Mouse (Mus musculus): ENCODE measurements around the gene Hpgds.

Hpgds gene

DNA sequence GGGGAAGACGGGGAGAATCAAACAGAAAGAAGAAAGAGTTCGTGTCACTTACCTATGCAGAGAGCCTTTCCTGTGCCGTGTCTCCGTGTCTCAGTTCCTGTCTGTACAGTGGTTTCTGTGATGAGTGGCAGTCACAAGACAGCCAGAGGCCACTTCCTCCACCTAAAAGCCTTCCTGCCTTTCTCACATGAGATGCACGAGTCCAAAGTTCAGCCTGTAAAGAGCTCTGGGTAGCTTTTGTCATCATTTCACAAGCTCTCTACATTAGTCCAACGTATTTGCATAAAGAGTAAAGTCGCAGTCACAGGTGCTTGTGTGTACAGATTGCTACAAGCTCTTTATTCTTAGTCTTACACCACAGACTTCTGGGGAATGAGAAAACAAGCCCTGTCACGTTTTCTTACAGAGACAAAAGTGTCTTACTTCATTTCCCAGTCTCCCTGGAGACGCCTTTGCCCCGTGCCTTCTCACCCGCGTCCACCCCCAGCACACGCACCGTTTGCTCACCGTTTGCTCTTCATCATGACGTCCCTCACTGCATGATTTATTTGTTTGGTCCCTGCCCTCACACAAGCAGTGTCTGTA lies at the start of gene Hpgds:
Gene Hpgds, minus strand, starts transcription at position 288 of the 585 bp plus-strand sequence.
- peak; percentile 58 to 63 for DNase-seq (ENCODE audit: low read depth in 1 of 2, low spot score in 2 of 2)

DNA sequence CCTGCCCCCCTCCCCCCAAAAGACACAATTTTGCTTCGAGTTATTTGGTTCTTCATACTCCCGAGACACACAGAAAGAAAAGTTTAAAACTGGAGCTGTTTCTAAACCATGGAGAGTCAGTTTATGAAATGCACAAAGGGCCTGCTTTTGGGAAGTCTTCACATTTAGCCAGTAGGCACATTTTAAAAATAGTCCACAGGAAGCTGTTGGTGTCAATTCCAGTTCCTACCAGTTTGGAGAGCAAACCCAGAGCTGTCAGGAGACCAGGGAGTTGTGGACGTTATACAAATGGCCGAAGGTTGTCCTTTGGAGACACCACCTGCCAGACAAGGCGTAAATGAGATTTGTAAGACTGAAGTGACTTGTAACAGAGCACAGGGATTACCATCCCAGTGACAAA lies 20.3 kb upstream of the Hpgds start:
- DNase-seq (ENCODE audit: low read depth in 1 of 2, low spot score in 2 of 2) = no peak

DNA sequence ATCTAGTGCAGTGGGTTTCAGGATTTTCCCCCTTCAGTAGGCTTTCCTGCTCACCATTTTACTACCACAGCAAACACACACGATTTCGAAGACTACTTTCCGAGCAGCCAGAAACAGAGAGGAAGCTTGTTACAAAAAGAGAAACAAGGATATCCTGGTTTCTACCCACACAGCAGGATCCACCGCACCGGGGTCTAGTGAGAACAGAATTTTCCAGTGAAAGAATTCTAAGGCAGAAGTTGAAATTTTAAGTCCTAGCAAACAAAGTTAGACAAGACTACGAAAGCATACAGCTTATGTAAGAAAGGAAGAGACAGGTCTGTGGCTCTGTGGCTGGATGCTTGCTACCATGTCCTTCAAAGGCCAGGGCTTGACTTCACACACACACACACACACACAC lies 19.4 kb upstream of the Hpgds start:
- no peak for DNase-seq (ENCODE audit: low read depth in 1 of 2, low spot score in 2 of 2)

DNA sequence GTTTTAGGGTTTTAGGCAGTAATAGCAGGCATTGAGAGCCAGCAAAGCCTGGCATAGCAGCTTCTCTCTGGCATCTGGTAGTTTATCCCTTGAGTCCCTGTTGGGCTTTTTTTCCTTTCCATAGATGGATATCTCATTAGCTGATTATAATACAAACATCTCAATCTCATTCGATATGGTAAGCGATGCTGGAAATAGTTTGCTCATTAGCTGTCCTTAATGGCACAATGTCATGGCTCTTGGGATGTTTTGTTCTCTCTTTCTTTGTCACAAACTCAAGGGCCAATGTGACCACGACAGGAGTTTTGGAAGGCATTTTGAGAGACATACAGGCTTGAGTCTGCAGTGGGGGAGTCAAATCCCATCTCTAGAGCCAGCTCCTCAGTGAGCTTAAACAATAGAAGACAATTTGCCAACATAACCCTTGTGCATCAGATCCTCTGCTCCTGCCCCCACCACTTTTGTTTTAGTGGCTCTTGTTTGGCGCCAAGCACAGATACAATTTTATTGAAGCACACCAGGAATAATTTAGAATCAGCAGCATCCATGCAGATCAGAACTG lies 14.8 kb upstream of the Hpgds start:
- DNase-seq (ENCODE audit: low read depth in 1 of 2, low spot score in 2 of 2) = no peak

DNA sequence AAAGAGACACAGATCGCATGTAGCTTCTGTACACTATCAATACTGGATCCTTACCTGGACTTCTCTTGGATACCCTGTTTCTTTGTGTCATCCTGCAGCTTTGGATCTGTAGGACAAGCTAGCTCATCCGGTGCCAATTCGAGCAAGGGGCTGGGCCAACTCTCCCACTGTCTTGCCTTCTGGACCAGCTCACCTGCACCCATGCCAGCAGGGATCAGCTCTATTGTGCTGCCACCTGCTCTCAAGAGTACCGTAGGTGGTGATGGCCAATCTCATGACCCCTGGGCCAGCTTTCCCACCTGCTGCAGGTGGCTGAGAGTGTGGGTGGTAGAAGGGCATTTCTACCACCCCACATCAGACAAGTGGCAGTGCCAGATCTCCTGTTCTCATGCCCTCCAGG lies 12.3 kb upstream of the Hpgds start:
- no peak for DNase-seq (ENCODE audit: low read depth in 1 of 2, low spot score in 2 of 2)

DNA sequence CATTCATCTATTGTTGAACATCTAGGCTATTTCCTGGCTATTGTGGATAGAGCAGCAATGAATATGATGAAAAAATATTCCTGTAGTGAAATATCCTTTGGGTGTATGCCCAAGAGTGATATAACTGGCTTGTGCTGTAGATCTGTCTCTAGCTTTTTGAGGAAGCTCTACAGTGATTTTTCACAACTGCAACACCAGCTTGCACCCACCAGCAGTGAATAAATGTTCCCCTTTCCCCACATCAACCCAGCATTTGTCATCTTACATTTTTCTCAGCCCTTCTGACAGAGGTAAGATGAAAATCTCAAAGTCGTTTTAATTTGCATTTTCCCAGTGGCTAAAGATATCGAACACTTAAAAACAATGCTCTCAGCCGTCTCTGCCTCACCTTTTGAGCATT lies 8.9 kb upstream of the Hpgds start:
- no peak for DNase-seq (ENCODE audit: low read depth in 1 of 2, low spot score in 2 of 2)

DNA sequence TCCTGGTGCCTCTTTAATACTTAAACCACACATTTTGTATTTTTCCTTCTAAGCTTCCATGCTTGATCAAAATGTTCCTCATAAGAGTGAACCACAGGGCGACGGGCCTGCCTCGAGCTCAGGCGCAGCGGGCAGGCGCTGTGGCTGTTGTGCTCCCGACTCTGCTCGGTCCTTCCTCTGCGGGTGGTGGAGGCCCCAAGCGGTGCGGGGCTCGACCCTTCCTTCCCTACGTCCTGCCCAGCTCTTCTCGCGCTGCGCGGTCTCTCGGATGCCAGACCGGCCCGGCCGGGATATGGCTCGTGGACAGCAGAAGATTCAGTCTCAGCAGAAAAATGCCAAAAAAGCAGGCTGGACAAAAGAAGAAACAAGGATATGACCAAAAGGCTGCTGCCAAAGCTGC lies 6.0 kb upstream of the Hpgds start:
- DNase-seq (ENCODE audit: low read depth in 1 of 2, low spot score in 2 of 2) = no peak

DNA sequence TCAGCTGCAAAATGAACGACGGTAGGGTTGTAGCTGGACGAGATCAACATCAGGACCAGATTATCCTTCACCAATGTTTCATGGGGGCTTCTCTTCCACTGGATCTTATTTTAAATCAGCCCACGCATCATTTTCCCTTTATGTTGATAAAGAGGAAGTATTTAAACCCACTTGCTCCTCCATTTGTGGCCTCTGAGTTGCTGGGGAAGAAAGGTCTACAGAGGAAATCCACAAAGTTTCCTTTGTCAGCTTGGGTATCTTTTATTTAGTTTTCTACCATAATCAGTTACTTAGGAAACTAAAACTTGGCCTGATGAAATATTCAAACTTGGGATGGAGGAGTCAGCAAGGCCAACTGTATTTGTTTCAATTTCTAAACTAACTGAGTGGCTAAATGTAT lies 1.7 kb upstream of the Hpgds start:
- no peak for DNase-seq (ENCODE audit: low read depth in 1 of 2, low spot score in 2 of 2)

DNA sequence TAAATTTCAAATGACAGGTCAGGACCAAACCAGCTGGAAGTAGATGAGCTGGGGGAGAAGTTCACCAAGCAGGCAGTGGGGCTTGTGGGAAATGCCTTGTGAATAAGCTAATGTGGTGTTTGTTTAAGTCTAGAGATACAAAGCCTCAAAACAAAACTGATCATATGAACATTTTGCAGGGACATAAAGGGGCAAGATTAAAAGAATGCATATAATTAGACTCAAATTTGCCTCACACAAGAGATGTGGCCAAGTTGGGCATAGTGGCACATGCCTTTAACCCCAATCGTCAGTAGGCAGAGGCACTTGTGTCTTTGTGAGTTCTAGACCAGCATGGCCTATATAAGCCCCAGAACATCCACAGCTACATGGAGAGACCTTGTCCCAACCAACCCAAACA lies 2.4 kb downstream of the Hpgds start:
- no peak for DNase-seq (ENCODE audit: low read depth in 1 of 2, low spot score in 2 of 2)

DNA sequence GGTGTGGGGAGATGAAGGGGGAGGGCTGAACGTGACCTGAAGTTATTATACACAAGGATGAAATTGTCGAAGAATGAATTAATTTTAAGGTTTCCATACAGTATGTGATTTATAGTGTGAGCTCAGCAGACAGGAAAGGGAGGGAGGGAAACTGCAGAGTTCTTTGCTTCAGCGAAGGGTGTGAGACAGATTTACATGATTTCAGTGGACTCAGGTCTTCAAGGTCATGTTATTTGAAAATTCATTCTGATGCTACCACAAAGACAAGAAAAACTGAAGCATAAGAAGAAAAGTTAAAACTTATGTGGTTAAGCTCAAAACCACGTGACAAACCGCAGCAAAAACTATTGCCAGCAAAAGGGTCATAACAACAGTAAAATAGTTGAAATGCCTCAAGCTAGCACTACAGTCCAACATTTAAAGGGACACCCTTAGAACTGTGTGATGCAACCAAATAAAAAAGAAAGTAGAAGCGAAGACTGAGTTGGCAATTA lies 3.9 kb downstream of the Hpgds start:
- no peak for DNase-seq (ENCODE audit: low read depth in 1 of 2, low spot score in 2 of 2)

DNA sequence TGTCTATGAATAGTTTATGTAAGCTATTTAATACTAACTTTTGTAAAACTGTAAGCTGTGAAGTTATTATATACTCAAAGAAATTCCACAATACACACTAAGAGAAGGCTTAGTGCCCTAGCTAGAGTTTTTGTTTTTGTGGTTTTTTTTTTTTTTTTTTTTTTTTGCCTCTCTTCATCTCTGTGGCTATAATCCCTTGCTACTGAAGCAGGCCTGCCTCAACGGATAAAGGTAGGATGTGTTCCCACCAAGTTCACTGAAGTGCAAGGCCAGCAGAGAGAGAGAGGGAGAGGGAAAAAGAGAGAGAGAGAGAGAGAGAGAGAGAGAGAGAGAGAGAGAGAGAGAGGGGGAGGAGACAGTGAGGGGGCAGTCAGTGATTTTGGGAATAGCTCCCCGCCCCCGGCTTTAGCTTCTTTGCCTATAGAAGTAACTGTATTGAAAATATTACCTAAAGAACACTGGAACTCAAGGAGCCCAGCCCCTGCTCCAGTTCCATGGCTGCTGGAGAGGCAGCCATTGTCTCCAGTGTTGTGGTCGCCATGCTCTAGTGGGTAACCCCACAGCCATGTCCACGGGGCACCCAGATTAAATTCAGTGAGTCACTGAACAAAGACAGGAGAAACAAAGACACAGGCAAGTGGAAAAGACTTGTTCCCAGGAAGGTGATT lies 4.5 kb downstream of the Hpgds start:
- no peak for DNase-seq (ENCODE audit: low read depth in 1 of 2, low spot score in 2 of 2)

DNA sequence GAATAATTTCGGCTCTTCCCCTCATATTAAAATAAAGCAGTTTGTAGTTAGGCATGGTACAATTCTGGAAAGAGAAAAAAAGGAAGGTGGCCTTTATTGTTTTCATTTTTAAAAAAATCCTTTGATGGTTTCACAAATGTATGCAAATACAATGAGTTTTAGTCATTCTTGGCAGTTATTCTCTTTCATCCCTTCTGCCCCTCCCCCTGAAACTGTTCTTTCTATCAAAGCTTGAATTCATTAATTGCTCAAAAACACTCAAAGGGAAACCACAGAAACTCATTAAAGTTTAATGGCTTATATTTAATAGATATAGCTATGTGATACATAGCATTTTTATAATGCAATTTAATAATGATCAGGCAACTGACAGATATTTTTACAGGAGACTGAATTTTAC lies 6.5 kb downstream of the Hpgds start:
- no peak for DNase-seq (ENCODE audit: low read depth in 1 of 2, low spot score in 2 of 2)

DNA sequence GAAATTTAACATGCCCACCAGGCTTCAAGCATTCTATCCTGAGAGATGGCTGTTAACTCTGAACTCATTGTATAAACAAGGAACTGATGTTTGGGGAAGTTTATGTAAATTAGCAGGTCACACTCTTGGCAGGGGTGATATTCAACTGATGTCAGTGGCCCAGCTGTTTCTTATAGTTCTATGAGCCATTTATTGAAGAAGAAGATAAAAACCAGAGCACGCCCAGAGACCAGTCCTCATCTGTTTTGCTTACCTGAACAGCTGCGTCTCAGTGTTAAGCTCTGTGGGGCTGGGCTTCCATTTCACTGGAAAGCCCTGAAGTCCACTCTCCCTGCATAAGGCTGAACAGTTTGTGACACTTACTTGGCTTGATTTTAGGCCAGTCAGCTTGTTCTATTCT lies 6.9 kb downstream of the Hpgds start:
- DNase-seq (ENCODE audit: low read depth in 1 of 2, low spot score in 2 of 2) = no peak

DNA sequence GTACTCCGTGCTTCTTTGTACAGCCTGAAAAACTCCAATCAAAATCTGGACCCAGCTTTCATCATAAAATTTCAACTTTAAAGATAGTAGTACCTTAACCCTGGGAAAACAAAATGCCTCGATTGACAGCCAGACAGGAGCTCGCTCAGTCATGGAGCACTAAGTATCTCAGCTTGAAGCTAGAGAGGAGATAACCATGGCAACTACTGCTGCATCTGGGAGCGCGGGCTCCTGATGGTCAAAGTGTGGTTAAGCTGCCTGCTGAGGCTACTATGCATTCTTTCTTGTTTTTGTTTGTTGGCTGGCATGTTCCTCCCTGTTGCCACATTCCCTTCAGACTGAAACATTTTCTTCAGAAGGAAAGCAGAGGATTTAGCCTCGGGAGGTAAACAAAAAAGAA lies 12.3 kb downstream of the Hpgds start:
- no peak for DNase-seq (ENCODE audit: low read depth in 1 of 2, low spot score in 2 of 2)

DNA sequence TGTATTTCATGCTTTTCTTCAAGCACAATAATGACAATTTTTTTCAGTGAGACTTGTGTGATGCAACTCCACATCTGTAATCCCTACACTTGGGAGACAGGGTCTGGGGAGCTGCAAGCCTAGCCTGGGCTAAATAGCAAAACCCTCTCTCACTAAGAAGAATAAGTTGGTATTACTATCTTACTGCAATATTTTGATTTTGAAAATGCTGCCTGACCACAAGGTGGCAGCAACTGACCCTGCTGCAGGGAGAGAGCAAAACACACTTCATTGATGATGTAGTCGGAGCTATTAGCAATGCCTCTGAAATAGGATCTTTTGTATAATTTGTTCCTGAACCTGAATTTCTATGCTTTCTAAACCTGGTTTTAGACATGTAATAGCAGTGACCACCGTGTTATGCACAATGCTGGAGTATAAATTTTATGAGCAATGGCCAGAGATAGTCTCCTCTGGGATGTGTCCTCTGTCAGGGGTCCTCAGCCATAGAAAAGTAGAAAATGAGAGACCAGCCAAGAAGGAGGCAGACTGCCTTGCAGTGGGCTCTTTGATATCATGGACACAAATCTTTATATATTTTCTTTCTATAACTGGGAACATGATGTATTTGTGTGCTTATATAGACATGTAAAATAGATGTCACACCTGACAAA lies 18.5 kb downstream of the Hpgds start:
- peak in 1 of 2 experiments; percentile 23 for DNase-seq (ENCODE audit: low read depth in 1 of 2, low spot score in 2 of 2)

DNA sequence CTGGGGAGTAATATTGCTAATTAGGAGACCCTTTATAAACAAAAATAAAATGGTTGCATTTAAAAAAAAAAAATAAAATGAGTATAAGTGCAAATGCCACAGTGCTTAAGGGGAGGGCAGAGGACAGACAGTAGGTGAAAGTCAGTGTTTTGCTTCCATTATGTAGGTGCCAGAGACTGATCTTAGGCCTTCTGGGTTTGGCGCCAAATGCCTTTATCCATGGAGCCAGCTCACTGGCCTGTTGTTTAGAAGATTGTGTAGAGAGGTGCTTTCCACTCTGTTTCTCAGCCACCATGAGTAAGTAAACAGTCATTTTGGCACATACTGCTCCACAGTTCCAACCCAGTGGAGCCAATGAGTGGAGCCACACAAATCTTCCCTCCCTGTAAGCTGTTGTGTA lies 27.2 kb downstream of the Hpgds start:
- DNase-seq (ENCODE audit: low read depth in 1 of 2, low spot score in 2 of 2) = no peak

DNA sequence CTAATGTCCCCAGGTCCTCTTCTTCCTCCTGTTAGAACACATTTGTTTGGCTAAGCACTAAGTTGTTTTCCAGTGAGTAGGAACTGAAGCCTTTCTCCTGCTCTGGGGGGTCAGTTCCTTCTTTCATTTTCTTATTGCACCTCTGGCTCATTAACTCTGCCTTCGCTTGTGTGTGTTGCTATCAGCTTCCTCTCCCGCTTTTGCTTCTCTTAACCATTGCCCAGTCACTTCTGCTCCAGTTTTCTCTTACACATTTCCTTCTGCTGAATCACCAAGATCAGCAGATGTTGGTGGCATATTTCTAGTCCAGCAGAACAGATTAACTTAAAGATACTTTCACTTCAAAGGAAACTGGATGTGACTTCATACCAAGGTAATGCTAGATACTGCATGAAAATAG lies 29.8 kb downstream of the Hpgds start:
- DNase-seq (ENCODE audit: low read depth in 1 of 2, low spot score in 2 of 2) = no peak

DNA sequence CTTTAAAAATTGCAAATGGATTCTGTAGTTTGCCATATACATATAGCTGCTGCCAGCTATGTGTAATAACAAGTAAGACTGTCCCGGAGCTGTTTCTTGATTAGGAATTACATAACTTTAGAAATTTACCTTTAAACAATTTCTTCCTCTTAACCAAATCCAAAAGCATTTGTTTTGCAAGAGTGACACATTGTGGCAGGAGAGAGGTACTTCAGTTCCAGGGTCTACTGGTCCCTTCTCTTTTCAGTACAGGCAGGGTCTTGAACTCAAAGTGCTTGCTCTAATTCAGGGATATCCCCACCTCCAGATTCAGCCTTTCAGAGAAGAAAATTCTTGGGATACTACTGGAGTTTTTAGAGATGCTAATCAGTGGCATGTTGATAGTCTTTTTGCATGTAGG lies 65.6 kb downstream of the Hpgds start:
- DNase-seq (ENCODE audit: low read depth in 1 of 2, low spot score in 2 of 2) = no peak

DNA sequence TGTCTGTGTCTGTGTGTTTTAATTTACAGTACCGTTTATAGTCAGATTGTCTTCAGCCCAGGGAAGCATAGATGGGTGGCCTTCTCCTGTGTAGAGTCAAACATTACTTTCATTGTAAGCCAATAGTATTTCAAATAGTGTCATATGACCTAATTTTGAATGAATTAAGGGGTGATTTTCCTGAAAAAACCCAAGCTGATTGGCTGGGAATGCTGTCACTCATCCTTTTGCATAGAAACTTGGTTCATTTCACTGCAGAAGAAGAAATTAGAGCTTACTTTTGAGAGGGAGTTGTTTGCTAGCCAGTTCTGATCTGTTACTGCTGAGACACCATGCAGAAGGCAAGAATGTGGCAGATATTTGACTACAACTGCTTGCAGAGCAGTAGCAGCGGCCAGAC lies 69.5 kb downstream of the Hpgds start:
- DNase-seq (ENCODE audit: low read depth in 1 of 2, low spot score in 2 of 2) = no peak
